Mouse (Mus musculus): ENCODE results near the gene Mrc1.
"Not testable (repeated sequence)": the region's sequence is repeated elsewhere in the genome, so short reads cannot be mapped to it uniquely, and the experiment has no call there.

Mrc1 gene

DNA sequence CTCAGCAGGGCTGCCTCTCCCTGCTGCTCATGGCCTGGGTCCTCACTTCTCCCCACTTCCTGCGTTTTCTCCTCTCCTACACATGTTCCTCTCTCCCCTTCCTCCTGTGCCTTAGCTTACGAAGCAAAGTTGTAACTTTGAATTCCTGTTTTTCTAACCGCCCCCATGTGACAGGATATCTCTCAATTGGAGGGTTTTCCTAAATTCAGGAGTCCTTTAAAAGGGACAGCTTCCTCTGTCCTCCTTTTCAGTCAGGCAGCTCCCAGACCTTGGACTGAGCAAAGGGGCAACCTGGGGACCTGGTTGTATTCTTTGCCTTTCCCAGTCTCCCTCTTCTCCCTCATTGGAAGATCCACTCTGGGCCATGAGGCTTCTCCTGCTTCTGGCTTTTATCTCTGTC lies at the start of gene Mrc1:
TSS of gene Mrc1 (plus strand) at position 244 of the 400 bp plus-strand sequence.
- in situ Hi-C loops (cut with MboI; ENCODE audit: low pct_unique_long_range_greater_than_20kb in 1 of 2, low sequenced_read_pairs in 2 of 2, unreplicated experiment in 1 of 2), result no loop called here

DNA sequence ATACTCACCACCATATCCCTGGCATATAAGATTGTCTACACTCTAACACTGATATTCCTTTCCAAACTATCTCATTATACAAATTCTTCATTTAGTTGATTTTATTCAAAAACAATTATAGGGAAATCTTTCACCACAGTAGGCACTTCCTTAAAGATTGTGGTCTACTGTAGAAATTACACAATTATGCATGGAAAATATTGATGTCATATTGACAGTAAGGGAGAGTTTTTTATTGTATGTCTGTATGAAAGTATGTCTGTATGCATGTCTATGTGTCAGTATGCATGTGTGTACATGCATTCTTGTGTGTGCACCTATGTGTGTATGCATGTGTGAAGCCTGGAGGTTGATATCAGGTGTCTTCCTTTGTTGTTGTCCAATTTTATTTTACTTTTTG lies 44.8 kb upstream of the Mrc1 start:
- in situ Hi-C loops (cut with MboI; ENCODE audit: low pct_unique_long_range_greater_than_20kb in 1 of 2, low sequenced_read_pairs in 2 of 2, unreplicated experiment in 1 of 2), result no loop called here

DNA sequence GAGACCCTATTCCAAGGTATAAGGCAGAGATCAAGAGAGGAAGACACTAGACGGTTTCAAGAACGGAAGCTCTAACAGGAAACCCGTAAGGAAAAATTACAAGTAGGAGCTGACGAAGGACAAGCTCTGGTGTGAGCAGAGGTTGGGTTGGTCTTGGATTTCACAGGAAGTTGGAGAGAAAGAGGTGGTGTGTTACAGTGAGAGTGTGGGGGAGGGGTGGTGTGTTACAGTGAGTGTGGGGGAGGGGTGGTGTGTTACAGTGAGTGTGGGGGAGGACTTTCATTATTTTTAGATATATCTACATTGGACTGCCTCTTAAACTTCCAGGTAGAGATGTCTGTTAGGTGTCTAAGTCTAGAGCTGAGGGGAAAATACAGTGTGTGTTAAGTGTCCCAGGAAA lies 38.5 kb upstream of the Mrc1 start:
- in situ Hi-C loops (cut with MboI; ENCODE audit: low pct_unique_long_range_greater_than_20kb in 1 of 2, low sequenced_read_pairs in 2 of 2, unreplicated experiment in 1 of 2), result no loop called here

DNA sequence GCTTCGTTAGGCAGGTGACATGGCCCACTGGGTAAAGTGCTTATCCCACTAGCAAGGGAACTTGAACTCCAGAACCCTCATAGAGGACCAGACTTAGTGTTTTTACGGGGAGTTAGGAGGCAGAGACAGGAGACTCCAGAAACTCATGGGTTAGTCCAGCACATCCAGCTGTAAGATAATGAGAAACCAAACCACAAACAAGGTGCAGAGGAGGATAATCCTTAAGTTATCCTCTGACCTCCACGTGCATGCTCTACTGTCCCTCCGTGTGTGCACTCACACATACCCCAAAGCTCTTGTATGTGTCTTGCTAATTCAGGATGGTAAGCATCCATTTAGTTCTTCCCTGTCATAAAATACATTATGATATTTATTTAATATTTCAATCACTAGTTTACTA lies 37.6 kb upstream of the Mrc1 start:
- in situ Hi-C loops (cut with MboI; ENCODE audit: low pct_unique_long_range_greater_than_20kb in 1 of 2, low sequenced_read_pairs in 2 of 2, unreplicated experiment in 1 of 2), result no loop called here

DNA sequence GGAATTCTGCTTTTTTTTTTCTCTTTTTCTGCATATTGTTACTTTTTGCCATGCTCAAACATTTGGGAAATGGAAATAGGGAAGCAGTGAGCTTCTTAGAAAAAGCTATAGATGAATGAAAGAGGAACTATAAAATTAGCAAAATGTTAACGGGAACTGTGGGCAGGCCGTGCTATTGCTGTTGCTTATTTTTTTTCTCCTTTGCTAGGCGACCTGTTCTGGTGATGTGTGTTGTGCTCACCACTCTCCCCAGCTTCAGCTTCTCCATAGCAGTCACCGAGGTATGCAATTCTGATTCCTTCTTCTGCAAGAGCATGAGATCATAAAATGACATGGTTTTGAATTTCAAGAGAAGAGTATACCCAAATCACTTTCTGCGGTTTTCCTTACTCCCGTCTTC lies 37.1 kb upstream of the Mrc1 start:
- in situ Hi-C loops (cut with MboI; ENCODE audit: low pct_unique_long_range_greater_than_20kb in 1 of 2, low sequenced_read_pairs in 2 of 2, unreplicated experiment in 1 of 2), result no loop called here

DNA sequence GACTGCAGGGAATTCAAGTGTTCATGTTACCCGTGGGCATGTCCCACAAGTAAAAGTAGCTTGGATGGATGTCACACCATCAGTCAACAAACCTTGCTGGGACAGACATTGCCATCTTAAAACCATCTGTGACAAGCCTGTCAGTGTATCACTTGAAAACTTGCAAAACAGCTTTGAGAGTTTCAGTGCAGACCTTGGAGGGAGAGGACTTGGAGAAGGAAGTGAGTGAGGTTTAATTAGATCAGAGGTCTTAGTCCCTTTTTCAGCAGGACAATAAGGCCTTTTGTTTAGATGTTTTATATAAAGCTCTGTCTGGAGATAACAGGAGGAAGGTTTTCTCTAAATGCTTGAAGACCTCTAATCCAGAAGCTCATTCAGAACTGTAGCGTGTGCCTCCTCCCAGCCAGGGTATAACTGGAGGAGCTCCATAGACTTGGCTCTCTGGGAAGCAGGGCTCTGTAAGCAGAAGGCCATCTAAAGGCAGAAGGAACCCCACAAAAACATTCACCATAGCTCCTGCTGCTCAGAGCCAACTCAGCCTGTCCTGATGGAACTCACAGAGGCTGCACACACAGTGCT lies 30.8 kb upstream of the Mrc1 start:
- in situ Hi-C loops (cut with MboI; ENCODE audit: low pct_unique_long_range_greater_than_20kb in 1 of 2, low sequenced_read_pairs in 2 of 2, unreplicated experiment in 1 of 2), result not testable (repeated sequence)

DNA sequence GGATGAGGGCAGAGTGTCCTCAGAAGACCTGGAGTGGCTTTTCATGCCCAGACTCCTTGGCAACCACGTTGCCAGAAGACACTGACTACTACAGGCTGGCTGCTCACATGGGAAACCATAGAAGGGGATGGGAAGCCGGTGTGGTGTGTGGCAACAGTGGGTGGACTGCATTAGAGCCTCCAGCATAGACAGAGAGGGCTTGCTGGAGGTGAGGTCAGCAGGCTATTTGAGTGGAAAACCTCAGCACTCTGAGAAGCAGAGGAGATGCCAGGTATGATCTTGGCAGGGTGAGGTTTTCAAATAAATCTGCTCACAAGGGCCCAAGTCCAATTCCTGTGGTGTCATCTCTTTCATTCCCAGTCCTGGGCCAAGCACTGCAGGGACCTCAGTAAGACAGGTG lies 29.6 kb upstream of the Mrc1 start:
- in situ Hi-C loops (cut with MboI; ENCODE audit: low pct_unique_long_range_greater_than_20kb in 1 of 2, low sequenced_read_pairs in 2 of 2, unreplicated experiment in 1 of 2), result no loop called here

DNA sequence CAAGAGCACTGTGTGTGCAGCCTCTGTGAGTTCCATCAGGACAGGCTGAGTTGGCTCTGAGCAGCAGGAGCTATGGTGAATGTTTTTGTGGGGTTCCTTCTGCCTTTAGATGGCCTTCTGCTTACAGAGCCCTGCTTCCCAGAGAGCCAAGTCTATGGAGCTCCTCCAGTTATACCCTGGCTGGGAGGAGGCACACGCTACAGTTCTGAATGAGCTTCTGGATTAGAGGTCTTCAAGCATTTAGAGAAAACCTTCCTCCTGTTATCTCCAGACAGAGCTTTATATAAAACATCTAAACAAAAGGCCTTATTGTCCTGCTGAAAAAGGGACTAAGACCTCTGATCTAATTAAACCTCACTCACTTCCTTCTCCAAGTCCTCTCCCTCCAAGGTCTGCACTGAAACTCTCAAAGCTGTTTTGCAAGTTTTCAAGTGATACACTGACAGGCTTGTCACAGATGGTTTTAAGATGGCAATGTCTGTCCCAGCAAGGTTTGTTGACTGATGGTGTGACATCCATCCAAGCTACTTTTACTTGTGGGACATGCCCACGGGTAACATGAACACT lies 28.2 kb upstream of the Mrc1 start:
- in situ Hi-C loops (cut with MboI; ENCODE audit: low pct_unique_long_range_greater_than_20kb in 1 of 2, low sequenced_read_pairs in 2 of 2, unreplicated experiment in 1 of 2), result not testable (repeated sequence)

DNA sequence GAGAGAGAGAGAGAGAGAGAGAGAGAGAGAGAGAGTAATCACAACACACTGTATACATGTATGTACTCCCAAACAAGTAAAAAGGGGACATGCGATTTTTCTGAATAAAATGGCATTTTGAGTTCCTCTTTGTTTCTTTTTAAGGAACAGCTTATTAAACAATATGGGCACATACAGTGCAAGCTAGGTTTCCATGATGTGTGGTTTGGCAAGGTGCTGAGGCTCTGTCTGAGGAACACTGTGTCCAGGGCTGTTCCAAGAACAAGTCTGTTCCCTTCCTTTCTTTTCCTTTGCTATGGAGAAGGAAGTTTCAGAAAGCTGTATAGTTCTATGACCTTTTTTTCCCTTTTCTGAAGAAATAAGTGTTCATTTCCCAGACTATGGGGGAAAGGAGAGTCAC lies 24.9 kb upstream of the Mrc1 start:
- in situ Hi-C loops (cut with MboI; ENCODE audit: low pct_unique_long_range_greater_than_20kb in 1 of 2, low sequenced_read_pairs in 2 of 2, unreplicated experiment in 1 of 2), result no loop called here

DNA sequence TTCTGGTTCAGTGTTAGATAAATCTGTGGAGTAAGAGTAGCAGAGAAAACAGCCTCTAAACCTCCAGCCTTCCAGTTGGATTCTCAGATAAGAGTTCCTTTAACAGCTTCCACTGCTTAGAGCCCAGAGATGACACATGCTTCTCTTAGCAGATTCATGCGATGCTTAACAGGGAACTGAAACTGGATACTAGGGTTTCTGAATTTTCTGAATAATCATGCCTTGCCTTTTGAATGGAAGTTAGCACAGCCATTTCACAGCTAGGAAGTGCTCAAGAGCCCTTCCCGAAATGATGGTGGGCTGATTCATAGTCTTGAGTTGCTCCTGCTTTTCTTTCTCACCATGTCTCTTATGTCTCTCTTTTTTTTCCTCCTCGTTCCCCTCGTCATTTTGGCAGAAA lies 22.4 kb upstream of the Mrc1 start:
- in situ Hi-C loops (cut with MboI; ENCODE audit: low pct_unique_long_range_greater_than_20kb in 1 of 2, low sequenced_read_pairs in 2 of 2, unreplicated experiment in 1 of 2), result no loop called here

DNA sequence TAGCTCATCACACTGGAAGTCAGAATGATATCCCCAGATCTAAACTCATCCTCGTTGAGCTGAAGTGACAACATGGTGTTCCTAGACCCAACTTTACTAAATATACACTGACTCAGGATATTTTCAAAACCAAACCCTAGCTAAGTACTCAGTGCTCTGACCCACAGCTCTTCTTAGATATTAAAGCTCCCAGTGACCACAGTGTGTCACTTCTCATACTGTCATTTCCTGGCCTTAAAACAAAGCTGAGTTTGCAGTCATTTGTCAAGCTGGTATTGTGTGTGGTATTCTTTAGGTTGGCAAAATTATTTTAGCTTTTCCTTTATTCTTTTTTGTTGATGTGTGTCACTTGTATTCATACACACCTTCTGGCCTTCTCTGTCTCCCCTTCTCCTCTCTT lies 18.5 kb upstream of the Mrc1 start:
- in situ Hi-C loops (cut with MboI; ENCODE audit: low pct_unique_long_range_greater_than_20kb in 1 of 2, low sequenced_read_pairs in 2 of 2, unreplicated experiment in 1 of 2), result no loop called here

DNA sequence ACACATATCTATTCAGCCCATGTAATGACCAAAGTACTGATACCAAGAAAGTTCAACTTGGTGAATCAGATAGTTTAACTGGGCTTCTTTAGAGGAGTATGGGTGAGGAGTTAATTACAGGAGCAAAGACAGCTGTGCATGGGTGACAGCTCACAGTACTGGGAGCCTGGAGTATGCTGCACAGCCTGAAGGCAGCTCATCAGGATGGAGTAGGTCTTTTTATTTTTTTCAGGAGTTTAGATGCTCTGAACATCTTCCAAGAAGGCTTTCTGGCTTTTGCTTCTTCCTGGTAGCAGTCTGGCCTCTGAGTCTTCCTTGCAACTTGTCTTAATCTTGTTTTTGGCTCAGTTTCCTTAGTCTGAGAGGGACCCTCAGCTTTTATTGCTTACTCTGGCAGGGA lies 17.6 kb upstream of the Mrc1 start:
- in situ Hi-C loops (cut with MboI; ENCODE audit: low pct_unique_long_range_greater_than_20kb in 1 of 2, low sequenced_read_pairs in 2 of 2, unreplicated experiment in 1 of 2), result no loop called here

DNA sequence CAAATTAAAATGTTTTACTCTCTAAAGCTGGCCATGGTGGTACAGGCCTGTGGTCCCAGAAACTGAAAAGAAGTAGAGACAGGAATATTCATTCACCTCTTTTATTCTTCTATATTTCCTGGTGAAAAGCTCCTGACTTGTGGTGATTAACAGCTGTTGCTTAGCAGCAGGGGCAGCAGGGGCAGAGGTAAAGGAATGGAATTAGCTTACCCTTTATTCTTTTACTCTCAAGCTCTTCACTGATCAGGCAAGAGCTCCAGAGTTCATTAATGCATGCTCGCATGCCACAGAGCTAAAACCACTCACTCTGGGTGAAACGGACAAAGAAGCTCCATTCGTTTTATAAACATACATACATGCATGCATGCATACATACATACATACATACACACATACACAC lies 14.4 kb upstream of the Mrc1 start:
- in situ Hi-C loops (cut with MboI; ENCODE audit: low pct_unique_long_range_greater_than_20kb in 1 of 2, low sequenced_read_pairs in 2 of 2, unreplicated experiment in 1 of 2), result no loop called here

DNA sequence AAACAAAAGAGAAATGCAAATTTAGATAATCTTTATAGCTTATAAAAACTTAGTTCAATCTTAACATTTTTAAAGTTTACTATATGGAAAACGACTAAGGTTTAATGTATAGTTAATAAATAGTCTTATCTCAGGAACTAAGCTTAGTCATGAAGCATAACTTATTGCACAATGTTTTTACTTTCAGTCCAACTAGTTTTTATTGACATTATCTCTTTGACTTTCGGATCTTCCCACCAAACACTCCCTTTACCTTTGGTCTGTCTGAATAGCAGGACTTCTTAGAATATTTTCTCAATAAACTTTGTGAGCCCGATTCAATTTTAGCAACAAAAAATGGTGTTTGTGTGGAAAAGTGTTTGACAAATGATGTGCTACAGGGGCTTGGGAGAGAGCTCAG lies 12.5 kb upstream of the Mrc1 start:
- in situ Hi-C loops (cut with MboI; ENCODE audit: low pct_unique_long_range_greater_than_20kb in 1 of 2, low sequenced_read_pairs in 2 of 2, unreplicated experiment in 1 of 2), result no loop called here

DNA sequence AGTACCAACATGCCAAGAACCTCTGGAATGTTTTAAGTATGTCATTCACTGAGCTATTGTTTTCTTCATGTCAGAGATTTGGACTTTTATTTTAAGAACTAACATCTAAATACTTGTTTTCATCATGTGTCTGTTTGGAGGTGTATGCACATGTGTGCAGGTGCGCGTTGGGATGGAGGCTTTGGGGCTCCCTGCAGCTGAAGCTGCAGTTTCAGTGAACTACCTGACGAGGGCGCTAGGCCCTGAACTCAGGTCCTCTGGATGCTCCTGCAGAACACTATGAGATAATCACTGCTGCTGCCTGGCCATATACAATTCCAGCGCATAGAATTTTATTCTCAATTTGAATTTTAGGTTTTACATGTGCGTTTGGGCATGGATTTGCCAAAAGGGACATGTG lies 11.1 kb upstream of the Mrc1 start:
- in situ Hi-C loops (cut with MboI; ENCODE audit: low pct_unique_long_range_greater_than_20kb in 1 of 2, low sequenced_read_pairs in 2 of 2, unreplicated experiment in 1 of 2), result no loop called here

DNA sequence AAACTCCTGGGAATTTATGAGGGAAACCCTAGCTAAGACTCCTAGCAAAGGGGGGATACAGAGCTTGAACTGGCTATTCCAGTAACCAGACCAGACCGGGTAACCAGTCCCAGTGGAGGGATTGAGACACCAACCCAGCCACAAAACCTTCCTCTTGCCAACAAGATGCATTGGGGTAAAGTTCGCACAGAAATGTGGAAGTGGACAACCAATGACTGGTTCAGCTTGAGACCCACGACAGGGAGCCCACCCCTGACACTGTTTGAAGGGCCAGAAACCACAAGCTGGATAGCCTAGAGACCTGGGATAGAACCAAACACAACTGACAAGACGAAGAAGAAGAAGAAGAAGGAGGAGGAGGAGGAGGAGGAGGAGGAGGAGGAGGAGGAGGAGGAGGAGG lies 4.8 kb upstream of the Mrc1 start:
- in situ Hi-C loops (cut with MboI; ENCODE audit: low pct_unique_long_range_greater_than_20kb in 1 of 2, low sequenced_read_pairs in 2 of 2, unreplicated experiment in 1 of 2), result no loop called here

DNA sequence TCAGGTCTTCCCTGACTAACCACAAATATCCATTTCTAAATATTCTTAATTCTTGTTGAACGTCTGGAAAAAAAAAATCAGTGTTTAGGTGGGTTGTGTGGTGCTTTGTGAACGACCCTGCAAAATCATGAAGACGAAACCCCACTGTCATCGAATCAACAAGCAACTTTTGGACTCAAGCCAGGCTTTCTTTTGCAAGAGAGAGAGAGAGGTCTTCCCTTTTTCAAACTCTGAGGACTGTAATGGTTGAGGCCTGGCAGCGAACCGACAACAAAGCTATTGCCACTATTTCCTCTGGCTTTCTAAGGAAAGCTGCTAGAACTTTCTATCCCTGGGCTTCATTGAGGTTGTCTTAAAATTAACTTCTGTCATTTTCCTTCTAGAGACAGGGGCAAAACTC lies 697 bp upstream of the Mrc1 start:
- in situ Hi-C loops (cut with MboI; ENCODE audit: low pct_unique_long_range_greater_than_20kb in 1 of 2, low sequenced_read_pairs in 2 of 2, unreplicated experiment in 1 of 2), result no loop called here

DNA sequence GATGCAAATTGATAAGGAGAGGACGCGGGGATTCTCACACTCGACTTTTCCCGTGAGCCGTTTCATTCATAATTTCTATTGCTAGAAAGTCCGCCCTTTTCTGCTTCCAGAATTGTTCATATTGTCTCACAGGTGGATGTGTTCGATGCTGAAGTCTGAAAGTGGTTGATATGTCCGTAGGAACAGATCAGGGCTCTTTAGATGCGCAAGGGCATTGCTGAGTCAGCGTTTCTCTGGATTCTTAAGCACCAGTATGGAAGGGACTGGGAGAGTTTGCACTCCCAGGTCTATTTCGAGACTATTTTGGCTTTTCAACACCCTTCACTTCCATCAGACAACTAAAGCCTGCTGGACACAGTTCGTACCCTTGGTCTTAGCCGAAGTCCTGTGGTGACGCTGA lies 787 bp downstream of the Mrc1 start:
- in situ Hi-C loops (cut with MboI; ENCODE audit: low pct_unique_long_range_greater_than_20kb in 1 of 2, low sequenced_read_pairs in 2 of 2, unreplicated experiment in 1 of 2), result no loop called here

DNA sequence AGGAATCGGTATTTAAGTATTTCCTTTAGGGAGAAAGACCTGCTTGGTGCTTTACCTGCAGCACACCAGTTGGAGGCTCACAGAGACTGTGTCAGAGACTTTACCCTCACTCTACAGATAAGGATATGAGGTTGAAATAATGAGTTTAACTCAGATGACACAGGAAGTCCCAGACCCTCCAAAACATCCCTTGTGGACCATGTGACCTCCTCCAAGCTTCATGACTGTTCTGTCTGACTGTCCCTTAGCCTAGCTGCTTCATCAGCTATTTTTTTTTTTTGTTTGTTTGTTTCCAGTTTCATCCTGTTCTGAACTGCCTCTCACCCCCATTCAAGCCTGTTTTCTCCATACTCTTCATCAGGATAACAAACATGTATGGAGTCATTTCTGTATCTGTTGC lies 3.7 kb downstream of the Mrc1 start:
- in situ Hi-C loops (cut with MboI; ENCODE audit: low pct_unique_long_range_greater_than_20kb in 1 of 2, low sequenced_read_pairs in 2 of 2, unreplicated experiment in 1 of 2), result no loop called here

DNA sequence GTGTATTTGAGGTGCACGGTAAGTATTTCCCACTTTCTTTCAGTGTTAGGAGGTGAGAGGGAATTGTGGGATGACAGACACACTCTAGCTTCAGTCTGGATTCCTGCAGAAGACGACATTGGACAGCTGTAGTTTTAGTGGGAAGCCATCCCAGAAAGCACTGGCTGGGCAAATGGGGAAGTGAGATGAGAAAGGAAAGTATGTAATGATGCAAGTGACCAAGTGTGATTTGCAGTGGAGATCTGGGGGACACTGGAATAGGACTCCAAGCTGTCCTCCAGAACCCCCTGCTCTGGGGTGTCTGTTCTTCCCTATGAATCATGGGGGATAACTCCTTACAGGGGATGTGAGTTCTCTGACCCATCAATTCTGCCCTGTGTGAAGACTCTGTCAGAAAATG lies 4.8 kb downstream of the Mrc1 start:
- in situ Hi-C loops (cut with MboI; ENCODE audit: low pct_unique_long_range_greater_than_20kb in 1 of 2, low sequenced_read_pairs in 2 of 2, unreplicated experiment in 1 of 2), result no loop called here

DNA sequence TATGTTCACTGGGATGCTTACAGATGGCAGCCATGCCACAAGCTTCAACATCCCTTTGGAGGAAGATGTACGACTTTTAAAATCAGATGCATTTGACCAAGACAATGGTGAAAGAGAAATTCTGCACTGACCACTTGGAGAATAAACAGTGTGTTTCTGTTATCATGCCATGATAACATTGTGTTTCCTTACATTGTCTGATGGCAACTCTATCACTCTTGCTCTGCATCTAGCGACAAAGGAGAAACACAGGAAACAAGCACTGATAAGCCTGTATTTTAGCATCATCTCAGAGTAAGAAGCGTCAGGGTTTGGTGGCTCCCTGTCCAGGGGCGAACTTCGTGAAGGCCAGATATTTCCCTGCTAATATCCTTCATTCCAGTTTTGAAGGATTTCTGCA lies 6.1 kb downstream of the Mrc1 start:
- in situ Hi-C loops (cut with MboI; ENCODE audit: low pct_unique_long_range_greater_than_20kb in 1 of 2, low sequenced_read_pairs in 2 of 2, unreplicated experiment in 1 of 2), result no loop called here
